Mouse (Mus musculus): ENCODE data around the gene Dennd2a. TPM values are rescaled to one million over a fixed set of nuclear protein-coding genes. Genes with fewer than 3 reads are reported as not detected.

Gene Dennd2a
- polyA plus RNA-seq, 1 experiment = 44.3 TPM

DNA sequence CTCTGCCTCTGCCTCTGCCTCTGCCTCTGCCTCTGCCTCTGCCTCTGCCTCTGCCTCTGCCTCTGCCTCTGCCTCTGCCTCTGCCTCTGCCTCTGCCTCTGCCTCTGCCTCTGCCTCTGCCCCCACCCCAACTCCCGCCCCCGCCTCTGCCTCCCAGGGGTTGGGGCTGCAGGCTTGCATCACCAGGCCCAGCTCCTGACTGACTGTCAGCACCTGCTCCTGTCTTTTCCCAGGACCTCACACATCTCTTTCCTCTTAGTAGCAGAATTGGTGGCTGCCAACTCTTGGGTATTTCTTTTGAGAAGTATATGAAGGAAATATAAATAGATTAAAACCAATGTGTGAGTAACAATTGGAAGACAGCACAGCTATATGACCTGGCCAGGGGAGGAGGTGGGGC, 22.9 kb upstream of the Dennd2a start:
- DNase-seq (ENCODE audit: low read depth) = no peak
- TF ChIP-seq CTCF (IDR thresholded peaks at IDR 0.05; ENCODE audit: borderline replicate concordance, extremely low read depth, insufficient read depth, insufficient read length) (no peak), POLR2A (IDR thresholded peaks at IDR 0.05; ENCODE audit: borderline replicate concordance, extremely low read depth, insufficient read depth, insufficient read length, poor library complexity, severe bottlenecking) (no peak)

- DNase-seq (ENCODE audit: low read depth) = no peak
- TF ChIP-seq POLR2A (IDR thresholded peaks at IDR 0.05; ENCODE audit: borderline replicate concordance, extremely low read depth, insufficient read depth, insufficient read length, poor library complexity, severe bottlenecking) (no peak), CTCF (IDR thresholded peaks at IDR 0.05; ENCODE audit: borderline replicate concordance, extremely low read depth, insufficient read depth, insufficient read length) (no peak)
Measured at GRCm38 (mm10) chr6:39579552-39579951, 21.9 kb upstream of the Dennd2a start.

DNA sequence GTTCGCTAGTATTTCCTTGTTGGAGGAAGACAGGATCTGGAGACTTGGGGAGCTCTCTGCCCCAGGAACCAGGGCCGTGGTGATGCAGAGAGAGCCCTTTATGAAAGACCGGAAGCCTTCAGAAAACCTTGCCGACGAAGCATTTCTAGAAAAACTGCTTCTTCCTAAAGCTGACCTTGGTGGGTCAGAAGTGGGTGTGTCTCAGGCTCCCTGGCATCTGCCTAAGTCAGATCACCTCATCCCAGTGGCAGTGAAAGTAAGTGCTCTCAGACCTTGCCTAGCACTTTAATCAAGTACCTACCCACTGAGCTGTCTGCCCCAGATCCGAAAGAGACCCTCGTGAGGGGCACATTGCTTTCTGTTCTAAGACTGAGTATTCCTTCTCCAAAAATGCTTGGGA, 17.3 kb upstream of the Dennd2a start:
- DNase-seq (ENCODE audit: low read depth) = no peak
- TF ChIP-seq POLR2A (IDR thresholded peaks at IDR 0.05; ENCODE audit: borderline replicate concordance, extremely low read depth, insufficient read depth, insufficient read length, poor library complexity, severe bottlenecking) = no peak
- TF ChIP-seq CTCF (IDR thresholded peaks at IDR 0.05; ENCODE audit: borderline replicate concordance, extremely low read depth, insufficient read depth, insufficient read length) = no peak

- TF ChIP-seq CTCF (IDR thresholded peaks at IDR 0.05; ENCODE audit: borderline replicate concordance, extremely low read depth, insufficient read depth, insufficient read length) (no peak), POLR2A (IDR thresholded peaks at IDR 0.05; ENCODE audit: borderline replicate concordance, extremely low read depth, insufficient read depth, insufficient read length, poor library complexity, severe bottlenecking) (no peak)
- DNase-seq (ENCODE audit: low read depth) = no peak
Measured at GRCm38 (mm10) chr6:39574555-39574869, 16.8 kb upstream of the Dennd2a start.

DNA sequence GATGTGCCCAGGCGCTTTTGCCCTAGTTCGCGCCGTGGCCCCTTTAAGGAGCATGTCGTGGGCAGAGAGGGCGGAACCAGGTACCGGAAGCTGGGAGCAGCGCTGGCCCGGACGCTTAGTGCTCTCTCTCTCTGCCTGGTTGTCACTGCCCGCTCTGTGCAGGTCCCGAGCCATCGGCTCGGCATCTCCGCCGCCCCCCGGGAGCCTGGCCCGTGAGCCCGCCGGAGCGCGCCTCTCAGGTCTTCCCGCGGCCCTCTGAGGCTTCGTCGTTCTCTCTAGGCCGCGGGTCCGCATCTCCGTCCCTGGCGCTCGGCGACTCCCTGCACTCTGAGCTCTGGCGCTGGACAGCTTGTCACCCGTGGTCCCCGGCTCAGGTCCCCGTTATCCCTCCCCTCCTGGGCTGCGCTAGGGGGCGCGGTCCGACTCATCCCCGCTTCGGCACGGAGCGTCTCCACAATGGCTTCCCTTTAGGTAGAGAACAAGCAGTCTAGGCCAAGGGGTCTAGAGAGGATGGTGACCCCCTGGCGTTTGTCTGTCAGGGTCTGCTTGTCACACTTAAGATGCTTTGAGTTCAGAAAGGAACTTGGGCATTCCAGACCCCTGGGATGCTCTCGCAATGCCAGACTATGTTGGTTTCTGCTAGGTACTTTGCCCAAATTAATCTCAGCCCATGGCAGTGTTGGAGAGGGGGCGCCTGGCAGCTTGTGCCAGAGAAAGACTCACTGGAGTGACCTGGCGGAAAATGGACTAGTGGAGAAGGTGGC, 16.3 kb upstream of the Dennd2a start, which contains the start of gene Adck2:
Gene Adck2, plus strand, starts transcription at position 83 of the 764 bp plus-strand sequence.
- peak; percentile 95 for DNase-seq (ENCODE audit: low read depth)
- peak; percentile 80 for TF ChIP-seq POLR2A (IDR thresholded peaks at IDR 0.05; ENCODE audit: borderline replicate concordance, extremely low read depth, insufficient read depth, insufficient read length, poor library complexity, severe bottlenecking)
- peak; percentile 48; the same call in 1 of the 2 replicates for TF ChIP-seq CTCF (IDR thresholded peaks at IDR 0.05; ENCODE audit: borderline replicate concordance, extremely low read depth, insufficient read depth, insufficient read length)

DNA sequence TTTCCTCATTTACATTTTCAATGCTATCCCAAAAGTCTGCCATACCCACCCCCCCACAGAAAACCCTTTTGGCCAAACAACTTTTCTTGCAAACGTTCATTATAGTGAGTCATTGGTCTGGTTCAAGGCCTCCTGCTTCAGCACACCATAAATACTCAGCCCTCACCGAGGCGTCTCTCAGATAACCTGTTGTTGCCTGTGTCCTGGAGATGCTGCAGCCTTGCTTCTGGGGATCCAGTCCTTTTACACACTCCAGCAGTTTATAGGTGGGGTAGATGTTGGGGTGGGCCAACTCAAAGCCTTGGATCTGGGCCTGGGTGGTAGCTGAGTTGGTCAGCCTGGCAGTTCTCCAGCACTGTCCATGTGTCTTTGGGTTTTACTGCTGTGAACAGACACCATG, 12.8 kb upstream of the Dennd2a start:
- TF ChIP-seq CTCF (IDR thresholded peaks at IDR 0.05; ENCODE audit: borderline replicate concordance, extremely low read depth, insufficient read depth, insufficient read length) (no peak), POLR2A (IDR thresholded peaks at IDR 0.05; ENCODE audit: borderline replicate concordance, extremely low read depth, insufficient read depth, insufficient read length, poor library complexity, severe bottlenecking) (no peak)

GRCm38 (mm10) chr6:39567528-39567927, 9.9 kb upstream of the Dennd2a start:
- no peak for TF ChIP-seq POLR2A (IDR thresholded peaks at IDR 0.05; ENCODE audit: borderline replicate concordance, extremely low read depth, insufficient read depth, insufficient read length, poor library complexity, severe bottlenecking)
- TF ChIP-seq CTCF (IDR thresholded peaks at IDR 0.05; ENCODE audit: borderline replicate concordance, extremely low read depth, insufficient read depth, insufficient read length) = peak; percentile 67; the same call in 1 of the 2 replicates

More for the DNA sequence above, 12.8 kb upstream of the Dennd2a start:
- no peak for DNase-seq (ENCODE audit: low read depth)

GRCm38 (mm10) chr6:39562166-39563015, 4.7 kb upstream of the Dennd2a start:
- peak; percentile 95 for DNase-seq (ENCODE audit: low read depth)
- peak; percentile 79; the same call in 1 of the 2 replicates for TF ChIP-seq CTCF (IDR thresholded peaks at IDR 0.05; ENCODE audit: borderline replicate concordance, extremely low read depth, insufficient read depth, insufficient read length)
- no peak for TF ChIP-seq POLR2A (IDR thresholded peaks at IDR 0.05; ENCODE audit: borderline replicate concordance, extremely low read depth, insufficient read depth, insufficient read length, poor library complexity, severe bottlenecking)

More at GRCm38 (mm10) chr6:39567528-39567927, 9.9 kb upstream of the Dennd2a start:
- peak; percentile 83 for DNase-seq (ENCODE audit: low read depth)

DNA sequence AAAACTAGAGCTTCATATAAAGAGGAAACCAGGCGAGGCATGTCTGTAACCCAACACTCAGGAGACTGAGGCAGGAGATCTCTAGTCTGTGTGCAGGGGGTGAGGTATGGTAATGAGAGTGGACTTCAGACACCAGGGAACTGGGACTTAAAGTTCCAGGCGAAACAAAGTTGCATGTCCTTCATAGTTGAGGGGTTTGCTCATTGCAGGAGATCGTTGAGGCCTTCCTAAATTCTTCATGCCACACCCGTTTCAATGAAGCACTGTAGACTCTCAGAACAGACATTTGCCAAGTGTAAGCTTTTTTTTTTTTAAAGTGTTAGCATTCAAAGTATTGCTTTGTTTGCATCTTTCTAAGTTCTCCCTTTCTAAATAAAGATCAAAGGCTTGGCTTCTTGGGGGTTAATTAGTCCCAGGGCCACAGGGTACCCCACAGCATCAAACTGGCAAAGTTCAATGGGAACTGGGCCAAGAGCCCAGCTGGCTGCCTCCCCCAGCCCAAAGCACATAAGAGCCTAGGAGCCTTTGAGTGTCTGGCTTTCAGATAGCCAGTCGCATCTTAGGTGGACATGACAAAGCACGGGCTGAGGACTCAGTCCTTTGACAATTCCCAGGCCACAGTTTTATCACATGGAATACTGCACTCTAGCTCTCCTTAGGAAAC, 1.7 kb upstream of the Dennd2a start:
- TF ChIP-seq POLR2A (IDR thresholded peaks at IDR 0.05; ENCODE audit: borderline replicate concordance, extremely low read depth, insufficient read depth, insufficient read length, poor library complexity, severe bottlenecking) (no peak), CTCF (IDR thresholded peaks at IDR 0.05; ENCODE audit: borderline replicate concordance, extremely low read depth, insufficient read depth, insufficient read length) (no peak)
- DNase-seq (ENCODE audit: low read depth) = peak; percentile 54

DNA sequence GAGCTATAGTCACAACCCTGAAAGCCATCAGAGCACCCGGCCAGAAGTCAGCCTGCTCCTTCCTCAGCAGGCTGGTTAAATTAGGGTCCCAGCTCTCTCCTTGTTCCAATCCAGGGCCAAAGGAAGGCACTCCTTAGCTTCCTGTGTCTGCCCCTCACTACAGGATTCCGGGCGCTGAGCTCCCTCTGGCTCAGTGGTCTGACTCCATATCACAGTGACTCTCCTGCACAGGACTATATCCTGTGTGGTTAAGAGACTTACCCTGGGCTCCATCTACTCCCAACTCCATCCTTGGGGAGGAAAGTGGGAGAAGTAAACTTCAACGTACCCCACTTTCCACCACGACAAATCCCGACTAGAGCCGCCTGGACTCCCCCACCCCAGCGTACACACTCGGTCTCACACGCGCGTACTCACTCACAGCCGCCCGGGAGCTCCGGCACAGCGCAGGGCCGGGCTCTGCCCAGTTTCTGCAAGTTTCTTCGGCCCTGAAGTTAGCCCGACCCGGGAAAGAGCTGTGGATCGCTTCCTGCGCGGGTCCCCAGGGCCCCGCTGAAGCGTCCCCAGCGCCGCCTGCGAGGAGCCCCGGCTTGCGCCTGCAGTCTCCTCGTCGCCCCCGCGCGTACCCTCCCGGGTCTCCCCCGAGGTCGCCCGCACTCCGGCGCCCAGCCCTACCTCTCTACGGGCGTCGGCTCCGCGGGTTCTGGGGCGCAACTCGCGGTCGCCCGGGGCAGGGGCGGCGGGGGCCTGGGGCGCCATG, 587 bp downstream of the Dennd2a start:
- no peak for TF ChIP-seq POLR2A (IDR thresholded peaks at IDR 0.05; ENCODE audit: borderline replicate concordance, extremely low read depth, insufficient read depth, insufficient read length, poor library complexity, severe bottlenecking)
- TF ChIP-seq CTCF (IDR thresholded peaks at IDR 0.05; ENCODE audit: borderline replicate concordance, extremely low read depth, insufficient read depth, insufficient read length) = no peak
- DNase-seq (ENCODE audit: low read depth) = peak; percentile 64

All from brain, embryonic 14.5 days (tissue).